Mouse (Mus musculus) heart, embryonic 16.5 days (tissue): ENCODE data around the gene Nrg3. TPM values are rescaled to one million over a fixed set of nuclear protein-coding genes. Genes with fewer than 3 reads are reported as not detected.

Source experiments
- ATAC-seq: fragments of 200-750 bp; cut with Nextera tagmentation; replicated peaks from 2 replicates; pipeline ENCODE4 v1.8.0; 2017; ENCODE audit warnings: moderate number of reproducible peaks; ENCODE audit not compliant: insufficient read depth, low FRiP score; ENCODE audit errors: extremely low read depth
- H3K27ac ChIP-seq: fragments of 300-500 bp; sonication (generic); 2 replicates; pipeline ENCODE4 v1.5.1; 2014; ENCODE audit warnings: mild to moderate bottlenecking, low read length, control low read depth, moderate library complexity
- H3K27me3 ChIP-seq: fragments of 300-500 bp; sonication (generic); 2 replicates; pipeline ENCODE4 v1.6.1; 2014; ENCODE audit warnings: low read length, mixed read lengths; ENCODE audit not compliant: control insufficient read depth, insufficient read depth
- H3K36me3 ChIP-seq: fragments of 300-500 bp; sonication (generic); 2 replicates; pipeline ENCODE4 v1.6.1; 2014; ENCODE audit not compliant: control insufficient read depth, insufficient read depth
- H3K4me1 ChIP-seq: fragments of 300-500 bp; sonication (generic); 2 replicates; pipeline ENCODE4 v1.6.1; 2014; ENCODE audit warnings: low read length, mixed read lengths; ENCODE audit not compliant: control insufficient read depth, insufficient read depth
- H3K4me2 ChIP-seq: fragments of 300-500 bp; sonication (generic); 2 replicates; pipeline ENCODE4 v1.6.1; 2014; ENCODE audit warnings: low read depth, mild to moderate bottlenecking, control low read depth, low read length
- H3K4me3 ChIP-seq: fragments of 300-500 bp; sonication (generic); 2 replicates; pipeline ENCODE4 v1.5.1; 2014; ENCODE audit warnings: mild to moderate bottlenecking, control low read depth, low read length
- H3K9ac ChIP-seq: fragments of 300-500 bp; sonication (generic); 2 replicates; pipeline ENCODE4 v1.6.1; 2014; ENCODE audit warnings: low read length, control low read depth
- H3K9me3 ChIP-seq: fragments of 300-500 bp; sonication (generic); replicated peaks from 2 replicates; pipeline ENCODE4 v1.6.1; 2016; ENCODE audit warnings: low read length; ENCODE audit not compliant: control insufficient read depth
- WGBS: fragments of 180-500 bp; shearing (Covaris S2); extraction: QIAGEN DNeasy Blood & Tissue Kit; methylation state at CpG from one replicate; pipeline ENCODE4 v1.1.7; 2014; 5-methylcytosine and 5-hydroxymethylcytosine counted together
- polyA plus RNA-seq: library from polyadenylated mRNA; unstranded; fragments of >200 nt; fragmentation: Nextera tagmentation; extraction: Ambion mirVana; gene quantifications from 2 replicates; pipeline ENCODE4 v1.2.1, GENCODE M21; 2015

Nrg3 gene
- polyA plus RNA-seq, 1 experiment from 2014 or later: not detected

DNA sequence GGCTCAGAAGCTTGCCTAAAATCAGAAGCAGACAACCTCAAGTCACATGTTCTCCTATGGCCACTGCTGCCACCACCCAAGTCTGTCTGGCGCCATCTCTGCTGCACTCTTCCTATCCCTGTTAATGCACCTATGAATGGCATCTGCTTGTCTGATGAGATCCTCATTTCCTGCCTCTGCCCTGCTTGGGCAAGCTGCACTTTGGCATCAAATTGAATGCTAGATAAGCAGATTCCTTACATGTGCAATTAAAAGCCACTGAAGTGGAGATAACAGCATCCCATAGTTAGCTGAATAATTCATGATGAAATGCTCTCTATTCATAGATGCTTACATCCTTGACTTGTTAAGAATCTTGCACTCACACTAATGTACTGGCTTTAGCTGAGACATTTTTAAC lies 648.0 kb downstream of the Nrg3 start:
- no peaks in the 10 kb centered on the region for H3K36me3 ChIP-seq
- no peak overlapping the region for H3K4me2 ChIP-seq
- no peaks in the 10 kb centered on the region for H3K9me3 ChIP-seq
- no peak overlapping the region for H3K27ac ChIP-seq
- H3K4me3 ChIP-seq: no peak overlapping the region
- ATAC-seq: no peak
- H3K27me3 ChIP-seq: no peaks in the 10 kb centered on the region
- WGBS: 68% methylated on average over 1 of the region's 1 CpGs
- H3K4me1 ChIP-seq: no peaks in the 10 kb centered on the region
- no peak overlapping the region for H3K9ac ChIP-seq

DNA sequence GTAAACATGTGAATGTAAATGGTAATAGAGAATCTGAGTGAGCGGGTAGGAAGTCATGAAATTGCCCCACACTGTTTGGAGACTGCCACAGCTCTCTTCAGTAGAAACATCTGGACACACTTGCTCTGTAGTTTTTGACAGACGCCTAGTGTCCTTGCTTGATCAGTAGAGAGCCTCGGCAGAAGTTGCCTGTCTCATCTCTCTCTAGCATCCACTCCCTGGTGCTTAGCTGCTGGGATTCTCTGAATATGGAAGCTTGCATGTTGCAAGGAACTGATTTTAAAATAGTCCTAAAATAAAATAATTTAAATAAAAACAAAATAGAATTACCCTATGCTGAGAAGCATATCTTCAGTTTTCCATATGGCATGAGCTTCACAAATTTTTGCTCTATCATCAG lies 675.9 kb downstream of the Nrg3 start:
- Histone ChIP-seq H3K9me3 (no peaks in the 10 kb centered on the region), H3K4me2 (no peak overlapping the region), H3K27ac (no peak overlapping the region), H3K36me3 (no peaks in the 10 kb centered on the region), H3K9ac (no peak overlapping the region), H3K4me1 (no peaks in the 10 kb centered on the region), H3K4me3 (no peak overlapping the region), H3K27me3 (no peaks in the 10 kb centered on the region)
- WGBS: 63% methylated on average over 3 of the region's 3 CpGs
- ATAC-seq: no peak

- H3K9ac ChIP-seq: no peak overlapping the region
- H3K4me3 ChIP-seq: no peak overlapping the region
- H3K36me3 ChIP-seq: no peaks in the 10 kb centered on the region
- peaks cover 6% of the 10 kb centered on the region; the same call in 1 of the 2 replicates for H3K9me3 ChIP-seq
- ATAC-seq: no peak
- WGBS: 70% methylated on average over 5 of the region's 5 CpGs
- no peaks in the 10 kb centered on the region for H3K4me1 ChIP-seq
- H3K27ac ChIP-seq: no peak overlapping the region
- no peaks in the 10 kb centered on the region for H3K27me3 ChIP-seq
- H3K4me2 ChIP-seq: no peak overlapping the region
These were observed 697.4 kb downstream of the Nrg3 start for GRCm38 (mm10) chr14:38775291-38776116.

DNA sequence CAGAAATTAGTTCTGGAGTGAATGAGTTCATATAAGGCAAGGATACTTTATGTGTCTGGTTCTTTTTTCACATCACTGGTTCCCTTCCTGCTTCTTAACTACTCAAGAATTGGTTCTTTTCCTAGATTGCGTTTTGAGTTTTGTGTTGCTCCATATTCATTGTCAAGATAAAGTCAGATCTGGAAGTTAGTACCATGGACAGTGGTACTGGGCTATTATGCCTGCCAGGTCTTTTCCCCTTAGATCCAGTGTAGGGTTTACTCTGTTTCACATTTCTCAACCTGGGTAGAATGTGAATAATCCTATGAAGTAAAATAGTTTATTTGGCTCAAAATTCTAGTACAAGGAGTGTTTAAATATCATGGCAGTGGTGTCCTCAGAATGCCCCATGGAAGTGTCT lies 698.1 kb downstream of the Nrg3 start:
- H3K27ac ChIP-seq: no peak overlapping the region
- 68% methylated on average over 1 of the region's 1 CpGs for WGBS
- no peaks in the 10 kb centered on the region for H3K27me3 ChIP-seq

DNA sequence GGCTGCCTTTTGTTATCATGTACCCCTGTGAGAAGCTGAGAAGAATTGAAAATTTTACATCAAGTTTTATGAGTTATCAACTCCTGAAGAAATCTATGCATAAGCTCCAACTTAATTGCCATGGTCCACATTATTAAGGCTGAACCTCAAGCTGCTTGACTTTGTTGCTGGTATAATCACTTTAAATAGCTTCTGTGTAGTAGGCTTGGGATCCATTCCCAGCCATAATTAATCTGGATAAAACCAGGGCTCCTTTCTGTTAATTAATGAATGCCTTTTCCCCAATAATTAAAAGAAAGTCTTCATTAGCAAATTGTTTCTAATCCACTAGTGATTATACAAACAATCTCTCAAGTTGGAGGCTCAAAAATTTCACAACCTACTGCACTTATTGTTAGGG lies 742.4 kb downstream of the Nrg3 start:
- H3K4me1 ChIP-seq: no peaks in the 10 kb centered on the region
- H3K27me3 ChIP-seq: no peaks in the 10 kb centered on the region
- no peak for ATAC-seq
- H3K27ac ChIP-seq: no peak overlapping the region
- no peak overlapping the region for H3K4me2 ChIP-seq
- H3K36me3 ChIP-seq: no peaks in the 10 kb centered on the region
- H3K4me3 ChIP-seq: no peak overlapping the region
- H3K9ac ChIP-seq: no peak overlapping the region
- H3K9me3 ChIP-seq: no peaks in the 10 kb centered on the region

More for the DNA sequence above, 698.1 kb downstream of the Nrg3 start:
- Histone ChIP-seq H3K4me1 (no peaks in the 10 kb centered on the region), H3K9me3 (peaks cover 8% of the 10 kb centered on the region), H3K36me3 (no peaks in the 10 kb centered on the region), H3K4me3 (no peak overlapping the region), H3K9ac (no peak overlapping the region), H3K4me2 (no peak overlapping the region)
- no peak for ATAC-seq

GRCm38 (mm10) chr14:38703894-38704293 lies 769.0 kb downstream of the Nrg3 start:
- H3K27ac ChIP-seq: no peak overlapping the region
- no peak overlapping the region for H3K9ac ChIP-seq
- no peaks in the 10 kb centered on the region for H3K27me3 ChIP-seq
- H3K9me3 ChIP-seq: no peaks in the 10 kb centered on the region
- H3K4me2 ChIP-seq: no peak overlapping the region
- no peaks in the 10 kb centered on the region for H3K4me1 ChIP-seq
- H3K36me3 ChIP-seq: no peaks in the 10 kb centered on the region
- 46% methylated on average over 4 of the region's 4 CpGs for WGBS
- H3K4me3 ChIP-seq: no peak overlapping the region
- no peak for ATAC-seq

- Histone ChIP-seq H3K9ac (no peak overlapping the region), H3K4me1 (no peaks in the 10 kb centered on the region), H3K27me3 (no peaks in the 10 kb centered on the region), H3K4me3 (no peak overlapping the region), H3K27ac (no peak overlapping the region), H3K36me3 (no peaks in the 10 kb centered on the region), H3K4me2 (no peak overlapping the region), H3K9me3 (no peaks in the 10 kb centered on the region)
- no peak for ATAC-seq
- 52% methylated on average over 9 of the region's 9 CpGs for WGBS
These were observed 770.1 kb downstream of the Nrg3 start for GRCm38 (mm10) chr14:38702596-38703393.

DNA sequence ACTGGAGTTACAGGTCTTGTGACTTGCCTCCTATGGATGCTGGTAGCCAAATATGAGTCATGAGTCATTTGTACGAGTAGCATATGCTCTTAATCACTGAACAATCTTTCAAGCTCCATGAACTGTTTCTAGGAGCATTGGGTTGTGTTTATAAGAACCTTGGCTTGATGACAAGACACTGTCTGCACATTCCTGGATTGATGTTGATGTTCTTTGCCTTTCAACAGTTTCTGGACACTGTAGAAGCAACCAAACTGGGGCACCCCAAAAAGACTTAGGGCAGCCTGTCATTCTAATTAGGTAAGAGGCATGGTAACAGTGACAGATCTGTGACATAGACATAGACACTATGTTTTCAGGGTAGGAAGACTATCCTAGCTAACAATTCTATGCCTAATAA lies 771.5 kb downstream of the Nrg3 start:
- H3K9ac ChIP-seq: no peak overlapping the region
- no peak overlapping the region for H3K4me2 ChIP-seq
- no peak overlapping the region for H3K4me3 ChIP-seq
- H3K27ac ChIP-seq: no peak overlapping the region
- no peaks in the 10 kb centered on the region for H3K36me3 ChIP-seq
- 15% methylated on average over 1 of the region's 1 CpGs for WGBS
- no peaks in the 10 kb centered on the region for H3K4me1 ChIP-seq
- no peak for ATAC-seq
- no peaks in the 10 kb centered on the region for H3K27me3 ChIP-seq
- no peaks in the 10 kb centered on the region for H3K9me3 ChIP-seq

DNA sequence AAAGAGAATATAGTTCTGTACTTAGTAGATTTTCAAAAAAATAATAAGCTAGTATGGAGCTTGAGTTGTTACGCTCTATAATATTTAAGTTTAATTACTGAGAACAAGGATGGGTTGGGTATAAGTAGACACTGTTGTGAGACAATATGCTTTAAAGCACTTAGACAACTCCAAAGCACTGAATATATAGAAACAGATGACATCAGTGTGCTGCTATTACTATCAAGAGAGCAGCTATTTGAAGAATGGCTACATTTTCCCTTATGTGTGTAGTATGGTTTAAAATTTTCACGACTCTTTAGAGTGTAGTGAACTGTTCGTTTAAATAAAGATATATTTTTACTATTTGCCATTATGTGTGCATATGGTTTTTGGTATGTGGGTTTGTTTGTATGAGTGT lies 771.9 kb downstream of the Nrg3 start:
- Histone ChIP-seq H3K9ac (no peak overlapping the region), H3K27me3 (no peaks in the 10 kb centered on the region), H3K4me2 (no peak overlapping the region), H3K4me3 (no peak overlapping the region), H3K9me3 (no peaks in the 10 kb centered on the region), H3K36me3 (no peaks in the 10 kb centered on the region), H3K27ac (no peak overlapping the region), H3K4me1 (no peaks in the 10 kb centered on the region)
- no peak for ATAC-seq
- WGBS: 78% methylated on average over 3 of the region's 3 CpGs
